Mouse (Mus musculus) left cerebral cortex, adult 8-10 months (tissue): ENCODE measurements around the gene Camta1. TPM values are rescaled to one million over a fixed set of nuclear protein-coding genes. Genes with fewer than 3 reads are reported as not detected.

Experiments
- DNase-seq, 2 experiments: peaks; one replicate each; pipeline ENCODE4 v3.0.0; 2022; ENCODE audit warnings: low spot score in 2 of 2
- total RNA-seq, 4 experiments: library from RNA; stranded (reverse); gene quantifications; 2 replicates each; pipeline ENCODE4 v1.2.4; 2022

The Camta1 gene
- total RNA-seq, 4 experiments from 2014 or later, result 236 to 263 (median 255) TPM

- DNase-seq, result no peak
These were observed 990.1 kb downstream of the Camta1 start for GRCm38 (mm10) chr4:150871392-150872138.

GRCm38 (mm10) chr4:150870963-150871391 is 990.7 kb downstream of the Camta1 start:
- no peak for DNase-seq

- DNase-seq, result no peak
These were observed 992.1 kb downstream of the Camta1 start for GRCm38 (mm10) chr4:150869276-150870197.

- DNase-seq, result no peak
These were observed 992.8 kb downstream of the Camta1 start for GRCm38 (mm10) chr4:150868859-150869258.

GRCm38 (mm10) chr4:150868161-150868560 is 993.5 kb downstream of the Camta1 start:
- DNase-seq, result no peak

Other genes with a start within 250 kb of the Camta1 start
- gene Dnajc11, start 71.8 kb upstream of the Camta1 start, total RNA-seq, result 10 to 100 TPM; 51.5 to 75.7 (median 62.5) TPM
- gene Thap3, start 127.1 kb upstream of the Camta1 start, total RNA-seq, result 10 to 100 TPM; 17.5 to 27.0 (median 24.0) TPM
- 10 to 100 TPM; 15.4 to 17.4 (median 15.8) TPM for gene Phf13, start 134.4 kb upstream of the Camta1 start, total RNA-seq
- gene Klhl21, start 146.9 kb upstream of the Camta1 start, total RNA-seq, result 10 to 100 TPM; 15.8 to 21.0 (median 19.3) TPM
- gene Zbtb48, start 165.8 kb upstream of the Camta1 start, total RNA-seq, result 10 to 100 TPM; 11.7 to 17.5 (median 14.0) TPM
- under 1 TPM; 0.61 to 0.94 (median 0.73) TPM for gene Tas1r1, start 176.7 kb upstream of the Camta1 start, total RNA-seq
- gene Nol9, start 177.4 kb upstream of the Camta1 start, total RNA-seq, result 10 to 100 TPM; 15.7 to 18.2 (median 17.2) TPM
- 10 to 100 TPM; 72.6 to 90.6 (median 82.4) TPM for gene Plekhg5, start 210.6 kb upstream of the Camta1 start, total RNA-seq